Mouse (Mus musculus) urinary bladder, adult 18-20 months (tissue): Measurements from ENCODE around the gene Epn2.
"Not testable (repeated sequence)": the region's sequence is repeated elsewhere in the genome, so short reads cannot be mapped to it uniquely, and the experiment has no call there.

Experiments used
- DNase-seq, 2 experiments: peaks; one replicate each; pipeline ENCODE4 v3.0.0; 2022; ENCODE audit warnings: low spot score in 2 of 2, mixed read lengths in 2 of 2

Epn2 gene

DNA sequence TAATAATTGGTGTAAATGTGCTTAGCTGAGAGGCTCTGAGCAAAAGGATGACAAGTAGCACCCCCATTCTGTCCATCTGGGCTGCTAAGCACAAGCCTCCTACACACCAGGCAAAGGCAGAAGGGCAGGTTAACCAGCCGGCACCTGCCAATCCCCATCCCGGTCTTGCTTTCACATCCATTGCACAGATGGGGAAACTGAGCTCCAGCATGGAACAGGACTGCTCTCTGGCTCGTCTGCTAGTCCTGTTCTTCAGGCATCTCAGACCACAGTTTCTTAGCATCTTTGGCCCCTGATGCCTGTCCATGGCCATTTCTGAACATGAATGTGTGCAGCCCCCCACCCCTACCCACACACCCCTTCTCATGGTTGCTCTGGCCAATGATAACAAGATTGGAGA, 12.6 kb upstream of the Epn2 start:
- DNase-seq = no peak

DNA sequence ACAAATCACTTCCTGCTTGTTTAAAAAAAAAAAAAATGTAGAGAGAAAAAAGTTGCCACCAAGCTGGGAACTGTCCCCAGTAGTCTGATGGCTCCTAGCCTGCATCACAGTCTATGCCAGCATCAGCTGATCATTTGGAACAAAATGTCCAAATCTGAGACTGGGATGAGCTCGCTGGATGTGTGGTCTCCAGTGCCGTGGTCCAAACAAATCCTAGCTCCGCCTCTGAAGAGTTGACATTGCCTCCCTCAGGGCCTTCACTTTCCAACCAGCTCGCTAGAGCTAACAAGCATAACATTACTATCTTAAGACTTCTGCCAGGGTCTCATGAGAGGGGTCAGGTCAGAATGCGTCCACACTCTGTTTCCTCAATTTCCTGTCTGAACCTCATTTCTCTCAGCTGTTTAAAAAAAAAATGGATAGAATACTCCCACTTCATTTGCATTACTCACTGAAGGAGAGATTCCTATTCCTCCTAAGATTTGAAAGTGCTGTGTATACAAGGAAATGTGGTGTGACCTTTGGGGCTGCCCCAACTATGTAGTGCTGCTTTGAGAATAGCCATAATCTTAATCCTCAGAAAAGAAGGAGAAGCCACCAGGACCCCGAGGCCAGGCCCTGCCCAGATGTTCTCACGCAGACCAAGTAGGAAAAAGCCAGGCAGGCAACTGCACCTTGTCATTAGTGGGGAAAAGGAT, 11.2 kb upstream of the Epn2 start:
- peak in 1 of 2 experiments; percentile 18 for DNase-seq

DNA sequence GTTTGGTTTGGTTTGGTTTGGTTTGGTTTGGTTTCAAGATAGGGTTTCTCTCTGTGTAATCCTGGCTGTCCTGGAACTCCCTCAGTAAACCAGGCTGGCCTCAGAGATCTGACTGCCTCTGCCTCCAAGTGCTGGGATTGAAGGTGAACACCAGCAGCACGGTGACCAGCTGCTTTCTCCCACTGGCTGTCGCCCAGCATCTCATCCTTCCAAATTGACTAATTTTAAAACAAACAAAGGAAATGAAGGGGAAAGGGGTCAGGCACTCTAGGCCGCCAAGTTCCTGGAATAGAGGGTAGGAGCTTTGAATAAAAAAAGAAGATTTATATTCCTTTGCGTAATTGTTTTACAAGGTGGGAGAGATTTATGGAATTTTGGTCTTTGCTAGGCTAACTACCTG, 5.9 kb upstream of the Epn2 start:
- DNase-seq = no peak

- no peak for DNase-seq
Measured at GRCm38 (mm10) chr11:61584830-61585229, 5.3 kb upstream of the Epn2 start.

DNA sequence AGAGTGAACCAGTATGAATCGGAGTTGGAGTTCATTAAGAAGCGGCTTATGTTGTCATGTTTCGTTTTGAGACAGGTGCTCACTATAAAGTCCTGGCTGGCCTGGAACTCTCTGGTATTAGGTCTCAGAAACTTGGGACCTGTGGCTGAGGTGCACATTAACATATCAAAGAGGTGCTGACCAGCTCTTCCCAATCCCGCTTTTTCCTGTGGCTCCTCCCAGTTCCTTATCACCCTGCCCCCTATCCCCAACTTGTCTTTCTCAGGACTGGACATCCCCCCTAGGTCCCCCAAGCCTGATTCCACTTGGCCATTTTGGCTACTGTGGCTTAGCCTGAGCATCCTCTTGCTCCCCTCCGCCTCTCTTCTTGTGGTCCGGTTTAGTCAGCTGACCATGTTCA, 4.6 kb upstream of the Epn2 start:
- no peak for DNase-seq

DNA sequence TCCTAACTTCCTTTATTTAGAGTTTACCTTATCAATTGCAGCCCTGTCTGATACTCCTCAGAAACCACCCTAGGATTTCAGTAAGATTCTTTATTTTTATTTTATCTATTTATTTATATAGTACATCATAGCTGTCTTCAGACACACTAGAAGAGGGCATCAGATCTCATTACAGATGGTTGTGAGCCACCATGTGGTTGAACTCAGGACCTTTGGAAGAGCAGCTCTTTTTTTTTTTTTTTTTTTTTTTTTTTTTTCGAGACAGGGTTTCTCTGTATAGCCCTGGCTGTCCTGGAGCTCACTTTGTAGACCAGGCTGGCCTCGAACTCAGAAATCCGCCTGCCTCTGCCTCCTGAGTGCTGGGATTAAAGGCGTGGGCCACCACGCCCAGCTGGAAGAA, 3.3 kb upstream of the Epn2 start:
- DNase-seq = not testable (repeated sequence)

- DNase-seq = no peak
Measured at GRCm38 (mm10) chr11:61579878-61580381, 443 bp upstream of the Epn2 start.

- peak in 1 of 2 experiments; percentile 41 for DNase-seq
Measured at GRCm38 (mm10) chr11:61578541-61578982, 925 bp downstream of the Epn2 start.

DNA sequence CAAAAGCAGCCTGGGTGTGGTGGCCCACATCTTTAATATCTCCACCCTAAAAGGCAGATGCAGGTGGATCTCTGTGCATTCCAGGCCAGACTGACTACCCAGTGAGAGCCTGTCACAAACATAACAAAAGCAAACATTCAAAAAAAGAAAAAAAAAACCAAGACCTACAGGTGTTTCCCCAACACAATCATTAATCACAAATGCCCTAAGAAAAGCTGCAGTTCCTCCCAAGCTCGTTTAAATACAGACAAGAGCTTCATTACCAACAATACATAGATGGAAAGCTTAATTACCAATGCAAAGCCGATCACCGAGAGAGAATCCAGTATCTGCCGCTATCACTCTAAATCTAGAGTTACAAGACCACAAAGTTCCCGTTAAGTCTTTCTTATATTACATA, 1.5 kb downstream of the Epn2 start:
- DNase-seq = no peak

- DNase-seq = no peak
Measured at GRCm38 (mm10) chr11:61577349-61577748, 2.1 kb downstream of the Epn2 start.

- DNase-seq = no peak
Measured at GRCm38 (mm10) chr11:61573266-61573665, 6.2 kb downstream of the Epn2 start.

- DNase-seq = peak; percentile 33 to 38
Measured at GRCm38 (mm10) chr11:61571225-61571624, 8.3 kb downstream of the Epn2 start.

- no peak for DNase-seq
Measured at GRCm38 (mm10) chr11:61569671-61570070, 9.8 kb downstream of the Epn2 start.

GRCm38 (mm10) chr11:61564566-61564965, 14.9 kb downstream of the Epn2 start:
- peak in 1 of 2 experiments; percentile 24 for DNase-seq

DNA sequence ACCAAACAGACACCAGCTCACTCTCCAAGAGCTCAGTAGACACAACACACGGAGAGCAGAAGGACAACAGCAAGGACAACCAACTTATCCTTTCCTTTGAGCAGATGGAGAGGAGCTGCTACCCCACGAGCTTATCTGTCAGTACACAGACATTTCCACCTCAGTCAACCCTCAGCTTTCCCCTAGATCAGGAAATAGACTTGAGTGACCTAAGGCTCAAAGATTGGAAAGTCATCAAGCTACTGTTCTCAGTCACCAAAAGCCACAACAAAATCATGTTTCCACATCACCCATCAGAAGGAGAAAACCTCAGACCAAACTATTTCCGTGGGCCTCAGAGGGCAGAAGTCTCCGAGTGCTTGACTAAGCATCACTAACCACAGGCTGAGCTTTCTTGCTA, 15.5 kb downstream of the Epn2 start:
- no peak for DNase-seq

- peak in 1 of 2 experiments; percentile 43 for DNase-seq
Measured at GRCm38 (mm10) chr11:61562421-61562820, 17.1 kb downstream of the Epn2 start.

DNA sequence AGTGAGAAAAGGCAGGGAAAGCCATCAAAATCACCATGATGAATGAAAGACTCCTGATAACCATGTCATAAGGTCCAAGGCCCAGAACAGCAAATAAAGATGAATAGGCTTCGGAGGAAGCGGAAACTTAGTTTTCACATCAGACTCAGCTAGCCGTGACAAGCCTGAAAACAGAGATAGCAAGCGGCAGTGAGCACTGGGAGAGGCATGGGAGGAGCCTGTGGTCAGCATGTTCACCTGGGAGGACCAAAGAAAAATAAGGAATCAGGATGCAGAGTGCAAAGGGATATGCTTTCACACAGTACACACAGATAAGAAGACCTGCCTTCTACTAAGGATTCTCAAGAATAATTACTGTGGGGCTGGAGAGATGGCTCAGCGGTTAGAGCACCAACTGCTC, 19.9 kb downstream of the Epn2 start:
- peak in 1 of 2 experiments; percentile 34 for DNase-seq

DNA sequence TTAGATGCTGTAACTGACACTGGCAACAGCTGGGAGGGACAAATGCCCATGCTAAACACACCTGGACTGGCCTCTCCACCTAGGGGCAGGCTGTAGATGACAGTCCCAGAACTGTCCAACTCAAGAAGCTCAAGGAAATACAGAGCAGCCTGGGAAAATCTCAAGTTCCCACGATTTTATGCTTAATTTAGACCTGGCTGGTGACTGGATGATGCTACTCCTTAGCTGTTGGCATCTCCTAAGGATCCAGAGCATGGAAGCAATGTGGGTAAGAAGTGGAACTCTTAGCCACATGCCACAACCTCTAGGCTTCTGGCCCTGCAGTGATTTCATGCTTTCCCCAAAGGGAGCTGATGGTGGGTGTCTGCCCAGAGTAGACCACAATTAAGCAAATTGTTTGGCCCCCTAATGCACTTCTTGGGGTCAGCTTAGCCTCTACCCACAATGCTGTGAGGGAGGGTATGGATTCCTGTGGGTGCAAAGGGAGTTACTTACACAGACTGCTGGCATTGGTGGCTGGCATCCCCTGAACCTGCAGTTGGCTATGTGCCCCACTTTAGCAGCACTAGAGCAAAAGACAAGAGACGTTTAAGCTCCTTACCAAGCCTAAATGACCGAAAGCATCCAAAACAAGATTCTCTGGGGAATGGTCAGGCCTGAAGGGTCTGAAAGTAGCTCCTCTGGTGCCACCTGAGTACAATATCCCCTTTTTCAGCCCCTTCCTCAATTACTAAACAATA, 26.3 kb downstream of the Epn2 start:
- no peak for DNase-seq

GRCm38 (mm10) chr11:61550631-61551030, 28.9 kb downstream of the Epn2 start:
- DNase-seq = no peak

DNA sequence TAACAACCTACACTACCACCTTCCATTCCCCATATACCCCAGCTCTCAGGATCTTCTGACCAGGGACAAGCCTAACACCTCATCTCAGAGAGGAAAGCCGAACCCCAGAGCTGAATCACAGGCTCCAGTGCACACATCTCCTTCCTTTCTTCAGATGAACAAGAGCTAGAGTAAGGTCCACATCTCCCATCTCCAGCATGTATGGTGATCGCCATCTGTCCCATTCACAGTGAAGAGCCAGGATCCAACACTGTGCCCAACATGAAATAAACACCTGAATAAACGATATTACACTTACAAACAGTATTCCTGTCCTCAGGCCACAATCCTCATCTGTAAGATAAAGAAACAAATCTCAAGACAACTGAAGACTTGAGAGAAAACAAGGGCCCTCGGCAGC, 31.8 kb downstream of the Epn2 start:
- no peak for DNase-seq

DNA sequence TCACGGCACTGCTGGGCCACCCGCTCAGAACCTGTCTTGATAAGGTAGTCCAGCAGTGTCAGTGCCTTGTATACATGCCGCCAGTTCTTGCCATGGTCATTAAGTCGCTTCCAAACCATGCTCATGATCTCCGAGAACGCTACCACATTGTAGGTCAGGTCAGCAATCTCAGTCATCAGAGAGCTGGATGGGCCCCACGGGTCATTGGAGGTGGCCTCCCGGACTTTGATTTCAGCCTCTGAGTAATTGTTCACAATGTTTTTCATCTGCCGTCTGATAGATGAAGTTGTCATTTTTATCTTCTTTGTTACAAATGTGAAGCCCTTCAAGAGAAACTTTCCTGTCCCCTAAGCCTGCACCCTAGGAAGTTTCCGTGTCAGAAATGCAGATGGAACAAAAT, 33.0 kb downstream of the Epn2 start:
- no peak for DNase-seq

GRCm38 (mm10) chr11:61545586-61545985, 33.9 kb downstream of the Epn2 start:
- no peak for DNase-seq

DNA sequence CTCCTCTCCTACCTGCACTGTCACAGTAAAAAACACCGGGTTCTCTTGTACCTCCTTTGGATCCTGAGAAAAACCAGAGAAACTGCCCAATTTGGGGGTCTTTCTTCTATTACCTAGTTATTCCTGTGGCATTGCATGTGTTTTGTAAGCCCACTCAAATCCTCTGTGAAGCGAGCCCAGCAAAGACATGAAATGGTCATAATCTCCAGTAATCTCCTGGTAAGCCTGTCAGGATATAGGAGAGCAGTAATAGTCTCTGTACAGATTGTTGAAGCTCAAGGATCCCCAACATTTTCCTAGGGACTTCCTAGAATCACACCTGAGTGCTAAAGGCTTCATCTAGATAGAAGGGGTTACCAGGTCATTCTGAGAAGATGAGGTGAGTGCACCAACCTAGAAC, 38.4 kb downstream of the Epn2 start:
- DNase-seq = no peak
